Mouse (Mus musculus) left cerebral cortex, postnatal 25 days (tissue): ENCODE data around the gene Actr1b. TPM values are rescaled to one million over a fixed set of nuclear protein-coding genes. Genes with fewer than 3 reads are reported as not detected.
"Not testable (repeated sequence)": the region's sequence is repeated elsewhere in the genome, so short reads cannot be mapped to it uniquely, and the experiment has no call there.

ENCODE experiments used
- DNase-seq, 2 experiments: peaks; one replicate each; pipeline ENCODE4 v3.0.0; 2022; ENCODE audit warnings: low spot score in 2 of 2, mixed read lengths in 1 of 2
- intact Hi-C: fragments of 180-260 bp; cut with DNase I; formaldehyde crosslinking; loops from one replicate; pipeline ENCODE4 v1.15.1; 2025
- total RNA-seq, 2 experiments: library from RNA; stranded (reverse); gene quantifications; 2 replicates each; pipeline ENCODE4 v1.2.3; 2021

The Actr1b gene
- total RNA-seq, 2 experiments from 2014 or later = 332 to 370 TPM

DNA sequence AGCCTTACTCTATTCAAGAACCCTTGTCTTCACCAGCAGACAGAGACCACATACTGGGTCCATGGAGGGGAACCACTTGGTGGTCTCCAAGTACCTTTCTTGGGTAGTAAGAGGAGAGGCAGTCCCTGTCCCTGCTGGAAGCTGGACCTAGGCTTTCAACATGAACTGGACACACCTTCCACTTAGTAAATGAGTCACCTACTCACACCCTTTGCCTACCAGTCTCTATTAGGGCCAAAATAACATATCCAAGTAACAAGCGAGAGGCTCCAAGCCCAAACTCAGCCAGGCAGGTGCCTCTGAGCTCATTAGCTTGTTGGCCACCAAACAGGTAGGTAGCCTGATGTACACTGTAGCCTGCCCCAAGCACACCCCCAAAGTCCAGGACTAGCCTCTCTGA, 5.6 kb downstream of the Actr1b start:
- no peak for DNase-seq
- intact Hi-C loops = no loop called here

DNA sequence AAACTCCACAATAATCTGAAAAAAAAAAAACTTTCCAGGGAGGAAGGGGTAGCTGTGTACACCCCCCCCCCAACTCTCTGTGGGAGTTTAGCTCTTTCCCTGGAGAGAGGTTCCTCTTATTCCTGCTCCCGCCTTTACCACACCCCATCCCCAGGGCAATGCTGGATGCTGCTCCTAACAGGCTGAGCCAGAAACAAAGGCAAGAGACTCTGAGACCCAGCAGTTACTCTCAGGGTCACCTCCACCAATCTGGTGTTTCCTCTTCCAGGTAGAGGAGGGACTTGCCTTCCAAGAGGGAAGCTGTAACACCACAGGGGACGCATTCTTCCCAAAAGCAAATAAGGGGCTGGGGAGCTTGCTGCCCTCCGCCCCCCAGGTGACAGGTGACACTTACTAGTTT, 6.4 kb downstream of the Actr1b start:
- no peak for DNase-seq
- intact Hi-C loops = no loop called here

DNA sequence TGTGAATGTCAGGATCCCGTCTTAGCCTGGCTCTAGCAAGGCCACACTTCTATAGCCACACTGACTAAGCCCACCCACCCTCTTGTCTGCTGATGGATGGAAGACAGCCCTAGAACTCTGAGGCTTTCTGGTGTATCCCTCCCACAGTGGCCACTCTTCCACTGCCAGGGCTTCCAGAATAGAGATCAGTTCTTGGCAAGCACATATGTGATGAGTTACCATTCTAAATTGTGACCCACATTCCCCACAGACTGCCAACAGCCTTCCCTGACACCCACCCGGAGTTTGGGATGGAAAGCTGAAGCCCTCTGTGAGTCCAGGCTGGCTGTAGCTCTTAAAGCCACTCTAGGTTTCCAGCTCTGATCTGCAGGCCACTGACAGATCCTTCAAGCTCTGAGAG, 7.1 kb downstream of the Actr1b start:
- intact Hi-C loops = no loop called here
- peak in 1 of 2 experiments; percentile 85 for DNase-seq

DNA sequence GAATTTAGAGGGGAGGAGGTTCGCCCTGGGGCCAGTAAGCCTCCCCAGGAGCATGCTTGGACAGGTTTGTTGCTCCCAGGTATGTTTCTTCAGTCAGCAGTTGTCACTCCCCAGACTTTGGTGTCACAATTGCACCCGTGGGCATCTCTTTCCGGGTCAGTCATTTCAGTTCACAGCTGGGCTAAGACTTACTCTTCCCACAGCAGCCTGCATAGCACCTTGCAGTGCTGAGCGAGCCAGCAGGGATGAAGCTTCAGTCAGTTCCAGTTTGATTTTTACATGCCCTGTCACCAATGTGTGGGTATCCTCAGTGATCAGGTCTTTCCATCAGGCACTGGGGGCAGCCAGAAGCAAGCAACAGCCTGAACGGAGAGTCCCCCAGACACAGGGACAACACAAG, 17.2 kb downstream of the Actr1b start:
- intact Hi-C loops = no loop called here
- no peak for DNase-seq

DNA sequence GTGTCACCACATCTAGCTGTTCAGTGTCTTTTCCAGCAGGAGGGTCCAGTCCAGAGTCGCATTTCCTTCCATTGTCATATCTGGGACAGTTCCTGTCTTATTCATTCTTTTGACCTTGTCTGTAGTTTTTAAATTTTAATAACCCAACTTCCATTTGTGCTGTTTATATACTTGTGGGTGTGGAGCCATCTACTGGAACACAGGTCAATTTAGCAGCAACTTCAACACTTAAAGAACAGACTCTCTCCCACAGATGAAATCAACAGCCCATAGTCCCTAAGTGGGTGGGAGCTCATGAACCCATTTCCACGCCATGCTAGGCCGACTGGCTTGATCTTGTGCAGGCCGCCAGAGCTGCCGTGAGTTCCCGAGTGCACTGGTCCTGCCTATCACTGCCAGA, 17.8 kb downstream of the Actr1b start:
- no peak for DNase-seq
- intact Hi-C loops = no loop called here

DNA sequence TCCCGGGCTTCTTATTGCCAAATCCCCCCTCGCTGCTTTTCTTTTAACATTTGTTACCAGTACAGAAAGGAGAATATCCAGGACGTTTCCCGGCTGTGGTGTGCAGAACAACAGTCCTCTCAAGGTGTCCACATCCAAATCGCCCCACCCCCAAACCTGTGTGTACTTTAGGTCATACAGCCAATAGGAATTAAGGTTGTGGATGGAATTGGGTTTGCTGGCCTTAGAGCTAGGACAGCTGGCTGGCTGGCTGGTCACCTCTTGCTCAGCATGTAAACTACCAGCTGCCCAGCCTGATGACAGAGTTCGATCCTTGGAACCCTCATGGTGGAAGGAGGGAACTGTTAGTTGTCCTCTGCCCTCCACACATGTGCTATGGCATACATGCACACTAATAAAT, 19.4 kb downstream of the Actr1b start:
- intact Hi-C loops = no loop called here

DNA sequence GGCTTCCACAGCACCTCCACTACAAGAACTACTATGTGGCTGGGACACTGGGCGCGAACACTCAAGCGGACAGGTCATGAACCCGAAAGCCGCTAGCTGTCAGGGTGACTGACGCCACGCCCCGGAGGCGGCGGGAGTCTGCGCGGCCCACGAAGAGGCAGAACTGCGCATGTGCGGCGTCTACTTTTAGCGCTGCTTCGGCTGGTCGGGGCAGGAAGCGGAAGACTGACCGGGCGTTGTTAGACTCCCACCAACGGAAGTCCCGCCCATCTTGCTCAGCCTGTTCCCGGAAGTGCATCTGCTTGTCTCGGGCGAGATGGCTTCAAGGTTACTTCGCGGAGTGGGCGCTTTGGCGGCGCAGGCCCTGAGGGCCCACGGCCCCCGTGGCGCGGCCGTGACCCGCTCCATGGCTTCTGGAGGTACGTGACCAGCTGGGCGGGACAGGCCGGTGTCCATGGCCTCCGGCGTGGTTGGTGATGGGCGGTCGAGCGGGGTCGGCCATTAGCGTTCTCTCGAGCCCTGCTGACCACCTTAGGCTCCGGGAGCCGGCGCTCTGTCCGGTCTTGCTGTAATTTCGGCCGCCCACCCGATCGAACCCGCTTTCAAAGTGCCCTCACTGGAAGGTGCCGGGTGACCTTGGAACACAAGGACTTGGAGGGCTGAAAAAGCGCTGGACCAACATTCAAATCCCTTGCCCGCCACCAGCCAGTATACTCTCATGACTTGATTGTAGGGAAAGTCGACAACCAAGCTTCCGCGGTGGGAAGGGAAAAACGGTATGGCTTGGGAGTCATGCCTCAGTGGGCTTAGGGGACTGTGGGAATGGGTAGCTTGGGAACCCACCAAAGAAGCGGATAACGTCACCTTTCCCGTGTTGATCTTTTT, 22.7 kb downstream of the Actr1b start, which contains the start of gene Cox5b:
TSS of gene Cox5b (plus strand) at position 179 of the 885 bp plus-strand sequence.
- intact Hi-C loops = no loop called here
- peak; percentile 94 to 98 for DNase-seq

More for the DNA sequence above, 19.4 kb downstream of the Actr1b start:
- no peak for DNase-seq

DNA sequence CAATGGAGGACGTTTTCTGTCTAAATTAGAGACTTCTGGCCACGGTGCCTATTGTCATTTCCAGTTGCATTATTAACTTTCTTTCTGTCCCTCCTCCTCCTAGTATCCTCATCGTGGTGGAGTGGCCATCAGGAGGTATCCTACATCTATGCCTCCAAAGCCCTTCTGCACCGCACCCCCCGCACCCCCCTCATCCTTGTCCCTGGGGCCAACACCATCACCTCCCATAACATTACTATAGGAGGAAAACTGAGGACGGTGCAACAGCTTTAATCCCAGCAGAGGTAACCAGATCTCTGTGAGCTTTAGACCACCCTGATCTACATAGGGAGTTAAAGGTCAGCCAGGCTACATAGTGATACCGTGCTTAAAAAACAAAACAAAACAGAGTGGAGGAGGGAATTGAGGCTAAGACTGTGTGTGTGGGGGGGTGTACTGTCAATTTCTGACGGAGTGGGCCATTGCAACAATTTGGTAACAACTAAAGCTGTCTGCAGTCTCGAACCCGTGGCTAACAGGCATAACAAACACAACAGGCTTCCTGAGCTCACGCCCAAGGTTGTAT, 23.5 kb downstream of the Actr1b start:
- no peak for DNase-seq
- intact Hi-C loops = no loop called here

- DNase-seq = peak; percentile 80 to 86
- intact Hi-C loops = loop anchor here (1.0 kb wide), 1 partner anchor 137 kb away; the partner anchor contains the start of gene Ankrd39
These were observed 30.3 kb downstream of the Actr1b start for GRCm38 (mm10) chr1:36683810-36684467.

DNA sequence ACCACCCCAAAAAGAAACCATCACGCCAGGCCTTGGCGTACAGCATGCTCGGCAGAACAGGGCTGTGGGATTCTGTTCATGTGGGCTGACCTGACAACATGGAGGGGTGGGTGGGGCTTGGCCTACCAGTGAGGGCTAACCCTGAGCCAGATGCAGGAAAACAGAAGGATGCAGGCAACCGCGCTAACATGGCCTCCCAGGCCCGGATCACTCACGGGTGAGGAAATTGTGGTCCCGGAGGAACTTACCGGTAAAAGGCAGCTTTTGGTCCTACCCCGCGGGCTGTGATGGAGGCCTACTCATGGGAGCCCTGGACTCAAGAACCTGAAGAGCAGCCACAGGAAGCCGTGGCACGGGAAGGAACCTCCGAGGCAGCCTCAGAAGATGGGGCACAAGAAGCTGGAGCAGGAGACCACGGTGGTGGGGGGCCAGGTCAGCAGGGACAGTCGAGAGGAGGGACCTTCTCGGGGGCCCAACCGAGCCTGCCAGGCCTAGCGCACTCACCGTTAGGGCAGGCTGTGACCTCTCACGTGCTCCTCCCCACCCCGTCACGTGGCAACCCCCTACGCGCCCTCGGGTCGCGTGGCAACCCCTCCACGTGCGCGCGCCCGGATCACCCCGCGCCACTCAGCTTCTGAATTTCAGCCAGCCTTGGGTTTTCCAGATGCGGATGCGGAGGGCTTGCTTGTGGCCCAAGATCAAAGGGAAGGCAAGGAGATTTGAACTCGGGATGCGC, 31.4 kb downstream of the Actr1b start, which contains the start of gene Fam178b:
TSS of gene Fam178b (minus strand) at position 564 of the 736 bp plus-strand sequence.
- no peak for DNase-seq
- intact Hi-C loops = no loop called here

- intact Hi-C loops = no loop called here
- DNase-seq = no peak
These were observed 33.3 kb downstream of the Actr1b start for GRCm38 (mm10) chr1:36680893-36681292.

- intact Hi-C loops = no loop called here
- no peak for DNase-seq
These were observed 39.3 kb downstream of the Actr1b start for GRCm38 (mm10) chr1:36674936-36675335.

- no peak for DNase-seq
- intact Hi-C loops = no loop called here
These were observed 41.4 kb downstream of the Actr1b start for GRCm38 (mm10) chr1:36672648-36673350.

DNA sequence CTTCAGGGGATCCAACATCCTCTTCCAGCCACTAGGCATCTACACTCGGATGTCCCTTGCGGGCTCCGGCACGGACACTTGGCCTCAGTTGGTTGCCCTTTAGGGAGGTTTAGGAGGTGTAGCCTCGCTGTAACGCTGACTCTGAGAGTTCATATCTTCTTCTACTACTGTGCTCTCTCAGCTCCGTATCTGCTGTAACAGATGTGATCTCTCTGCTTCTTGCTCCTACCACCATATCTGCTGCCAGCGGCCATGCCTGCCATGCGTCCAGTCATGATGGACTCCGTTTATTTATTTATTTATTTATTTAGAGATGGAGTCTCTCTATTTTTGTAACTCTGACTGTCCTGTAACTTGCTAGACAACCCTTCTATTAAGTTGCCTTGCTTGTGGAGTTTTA, 43.0 kb downstream of the Actr1b start:
- intact Hi-C loops = no loop called here
- no peak for DNase-seq

DNA sequence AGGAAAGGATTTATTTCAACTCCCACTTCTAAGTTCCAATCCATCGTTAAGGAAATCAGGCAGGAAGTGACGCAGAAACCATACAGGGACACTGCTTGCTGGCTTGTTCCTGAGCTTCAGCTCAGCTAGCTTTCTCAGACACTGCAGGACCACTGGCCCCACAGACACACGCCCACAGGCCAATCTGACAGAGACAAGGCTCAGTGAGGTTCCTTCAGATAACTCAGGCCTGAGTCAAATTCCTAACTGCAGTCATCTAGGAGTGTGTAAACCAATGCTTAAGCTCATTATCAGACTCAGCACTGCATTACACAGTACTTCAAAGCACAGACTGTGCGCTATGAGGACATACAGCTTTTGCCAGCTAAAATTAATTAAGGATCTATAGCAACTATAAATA, 44.0 kb downstream of the Actr1b start:
- no peak for DNase-seq
- intact Hi-C loops = no loop called here

DNA sequence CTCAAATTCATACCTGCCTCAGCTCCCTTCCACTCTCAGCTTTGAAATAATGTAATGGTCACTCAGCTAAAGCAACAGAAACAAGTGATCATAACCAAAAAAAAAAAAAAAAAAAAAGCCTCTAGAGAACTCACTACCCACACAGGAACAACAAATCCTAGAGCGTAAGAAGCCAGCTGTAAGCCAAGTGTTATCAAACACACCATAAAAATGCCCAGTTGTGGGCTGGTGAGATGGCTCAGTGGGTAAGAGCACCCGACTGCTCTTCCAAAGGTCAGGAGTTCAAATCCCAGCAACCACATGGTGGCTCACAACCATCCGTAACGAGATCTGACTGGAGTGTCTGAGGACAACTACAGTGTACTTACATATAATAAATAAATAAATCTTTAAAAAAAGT, 46.2 kb downstream of the Actr1b start:
- DNase-seq, intact Hi-C loops: not testable (repeated sequence)

- no peak for DNase-seq
- intact Hi-C loops = no loop called here
These were observed 48.3 kb downstream of the Actr1b start for GRCm38 (mm10) chr1:36665934-36666333.

DNA sequence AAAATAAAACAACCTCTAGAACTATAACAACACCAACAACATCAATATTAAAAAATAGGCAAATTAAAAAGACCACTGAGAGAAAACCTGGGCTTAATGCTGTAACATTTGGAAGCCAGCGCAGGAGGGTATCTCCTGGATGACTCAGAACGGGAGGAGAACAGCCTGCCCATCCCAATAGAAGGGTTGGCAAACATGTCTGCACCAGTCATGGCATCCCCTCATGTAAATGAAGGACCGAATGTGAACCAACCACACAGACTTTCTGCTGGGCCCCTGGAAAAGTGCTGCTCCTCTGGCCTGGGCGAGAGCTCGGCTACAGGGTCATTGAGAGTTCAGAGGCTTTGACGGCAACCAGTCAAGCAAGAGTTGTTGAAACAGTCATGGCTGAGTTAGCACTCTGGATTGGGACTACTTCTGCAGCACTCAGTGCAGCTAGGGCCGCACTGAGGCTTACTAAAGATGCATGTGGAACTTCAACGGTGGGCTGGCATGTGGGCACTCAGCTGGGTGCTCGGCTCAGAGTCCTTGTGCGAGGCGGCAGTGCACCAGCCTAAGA, 49.0 kb downstream of the Actr1b start:
- no peak for DNase-seq
- intact Hi-C loops = no loop called here

DNA sequence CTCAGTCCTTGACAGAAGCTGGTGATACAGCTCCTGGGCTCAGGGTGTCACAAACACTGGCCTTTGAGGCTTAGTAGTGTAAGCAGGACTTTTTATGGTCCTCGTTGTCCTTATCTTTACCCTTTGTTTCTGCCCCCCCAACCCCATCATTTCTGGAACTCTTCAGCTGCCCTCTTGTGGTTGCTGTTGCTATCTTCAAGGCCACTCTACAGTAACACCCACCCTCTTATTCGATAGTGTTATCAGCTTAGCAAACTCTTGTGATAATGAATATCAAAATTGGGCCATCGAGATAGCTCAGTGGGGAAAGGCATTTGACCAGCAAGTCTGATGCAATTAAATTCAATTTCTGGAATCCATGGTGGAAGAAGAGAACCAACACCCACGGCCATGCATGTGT, 49.8 kb downstream of the Actr1b start:
- peak in 1 of 2 experiments; percentile 25 for DNase-seq
- intact Hi-C loops = loop anchor here (1.0 kb wide), 1 partner anchor 117 kb away; the partner anchor contains the start of gene Ankrd39
